8 mouse cellular contexts compared by ENCODE assay signal in the genomic region with DNA sequence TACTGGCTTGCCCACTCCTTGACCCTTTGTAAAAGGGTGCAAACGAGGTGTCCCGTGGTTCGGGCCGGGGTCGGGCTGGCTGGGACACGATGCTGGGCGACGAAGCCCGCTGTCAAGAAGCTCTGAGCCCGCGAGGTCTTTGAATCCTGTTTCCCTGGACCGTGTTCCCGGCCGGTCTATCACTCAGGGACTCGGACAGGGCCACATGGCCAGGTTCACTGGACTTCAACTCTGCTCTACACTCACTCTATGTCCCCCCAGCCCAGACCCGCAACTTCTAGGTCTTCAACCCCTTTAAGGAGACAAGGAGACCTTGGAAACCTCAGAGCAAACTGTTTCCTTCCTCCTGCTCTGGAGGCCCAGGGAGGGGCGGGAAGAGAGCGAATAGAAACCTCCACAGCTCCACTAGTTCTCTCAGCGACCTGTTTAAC. TPM values are rescaled to one million over a fixed set of nuclear protein-coding genes. Genes with fewer than 3 reads are reported as not detected.
A peak's percentile ranks its signal among the peaks of the same experiment; 100 is the strongest.
DNase-seq lines count a peak whose midpoint lies in the region; ATAC-seq and TF ChIP-seq lines count a peak whose summit lies in the region.

No protein-coding gene starts in this region.

- no peak for TF ChIP-seq CTCF in brain, embryonic 14.5 days (IDR thresholded peaks at IDR 0.05; ENCODE audit: borderline replicate concordance, extremely low read depth, insufficient read depth, insufficient read length)
- no peak for TF ChIP-seq CTCF in lung, adult 2 months (IDR thresholded peaks at IDR 0.05; ENCODE audit: insufficient read depth, low read length)

- H3K9me3 ChIP-seq in heart, embryonic 12.5 days (replicated peaks): no peaks in the 10 kb centered on the region
- no peaks in the 10 kb centered on the region for H3K9me3 ChIP-seq in hindbrain, embryonic 10.5 days
- no peaks in the 10 kb centered on the region for H3K9me3 ChIP-seq in liver, embryonic 13.5 days (replicated peaks)

- peak overlapping the region; percentile 69 for H3K4me2 ChIP-seq in heart, embryonic 12.5 days
- no peak overlapping the region for H3K4me2 ChIP-seq in liver, embryonic 13.5 days

- H3K9ac ChIP-seq in heart, embryonic 12.5 days: no peak overlapping the region
- H3K9ac ChIP-seq in liver, embryonic 13.5 days: no peak overlapping the region

- H3K4me1 ChIP-seq in heart, embryonic 12.5 days (replicated peaks): peaks cover 27% of the 10 kb centered on the region
- H3K4me1 ChIP-seq in hindbrain, embryonic 10.5 days (replicated peaks): peaks cover 30% of the 10 kb centered on the region
- peaks cover 3% of the 10 kb centered on the region; the same call in 1 of the 2 replicates for H3K4me1 ChIP-seq in liver, embryonic 13.5 days (replicated peaks)
- peaks cover 3% of the 10 kb centered on the region; the same call in 1 of the 2 replicates for H3K4me1 ChIP-seq in lung, adult 2 months (ENCODE audit: control insufficient read depth, insufficient read depth, low read length)

- no peak overlapping the region for H3K27ac ChIP-seq in heart, embryonic 12.5 days (ENCODE audit: poor library complexity, severe bottlenecking)
- H3K27ac ChIP-seq in hindbrain, embryonic 10.5 days: peak overlapping the region; percentile 73
- H3K27ac ChIP-seq in liver, embryonic 13.5 days: no peak overlapping the region

- no peak for TF ChIP-seq POLR2A in brain, embryonic 14.5 days (IDR thresholded peaks at IDR 0.05; ENCODE audit: borderline replicate concordance, extremely low read depth, insufficient read depth, insufficient read length, poor library complexity, severe bottlenecking)
- no peak for TF ChIP-seq POLR2A in lung, adult 2 months (IDR thresholded peaks at IDR 0.05; ENCODE audit: borderline replicate concordance, extremely low read depth, low read depth, low read length)

- no peaks in the 10 kb centered on the region for H3K36me3 ChIP-seq in heart, embryonic 12.5 days
- H3K36me3 ChIP-seq in hindbrain, embryonic 10.5 days: no peaks in the 10 kb centered on the region
- H3K36me3 ChIP-seq in liver, embryonic 13.5 days: no peaks in the 10 kb centered on the region

- H3K27me3 ChIP-seq in heart, embryonic 12.5 days (replicated peaks): peaks cover 87% of the 10 kb centered on the region
- peaks cover 100% of the 10 kb centered on the region for H3K27me3 ChIP-seq in hindbrain, embryonic 10.5 days (ENCODE audit: insufficient read depth, poor library complexity, severe bottlenecking)
- H3K27me3 ChIP-seq in liver, embryonic 13.5 days: peaks cover 100% of the 10 kb centered on the region

- 0% methylated on average over 19 of the region's 19 CpGs for WGBS in heart, embryonic 12.5 days
- under 1% methylated on average over 19 of the region's 19 CpGs for WGBS in hindbrain, embryonic 10.5 days
- 1% methylated on average over 19 of the region's 19 CpGs for WGBS in liver, embryonic 13.5 days (ENCODE audit: insufficient replicate concordance)
- 2% methylated on average over 19 of the region's 19 CpGs for WGBS in lung, adult 2 months

- no peak for DNase-seq in heart, adult 11 months
- DNase-seq in brain, embryonic 14.5 days (ENCODE audit: low read depth): peak; percentile 54
- DNase-seq in hindbrain, embryonic 10.5 days (ENCODE audit: low spot score): peak; percentile 65
- DNase-seq in liver, embryonic 13.5 days: no peak
- no peak for DNase-seq in frontal cortex, adult 2 months (ENCODE audit: extremely low spot score in 1 of 2, low spot score in 1 of 2)
- no peak for DNase-seq in lung, adult 2 months
- no peak for DNase-seq in spleen, adult 18-20 months

- ATAC-seq in heart, embryonic 12.5 days (ENCODE audit: insufficient number of reproducible peaks, low FRiP score): no peak
- no peak for ATAC-seq in liver, embryonic 13.5 days (ENCODE audit: low read depth)

- peak overlapping the region; percentile 44 for H3K4me3 ChIP-seq in heart, embryonic 12.5 days
- H3K4me3 ChIP-seq in hindbrain, embryonic 10.5 days: peak overlapping the region; percentile 53
- H3K4me3 ChIP-seq in liver, embryonic 13.5 days (replicated peaks): peak overlapping the region; percentile 22; the same call in 1 of the 2 replicates
- H3K4me3 ChIP-seq in lung, adult 2 months (replicated peaks; ENCODE audit: extremely low read depth, low read depth, low read length): no peak overlapping the region

RNA-seq across cellular contexts. Expression of a gene that starts 1.7 kb away (rescaled TPM):
- not detected in 2 replicates for polyA plus RNA-seq in heart, embryonic 12.5 days (2016; fragmentation: Nextera tagmentation; extraction: Ambion mirVana)
- polyA plus RNA-seq in brain, embryonic 14.5 days (2012; rRNA removed): 17.7 and 20.7 TPM in 2 replicates
- 1.2 and 2.3 TPM in 2 replicates for polyA plus RNA-seq in hindbrain, embryonic 10.5 days (2016; fragmentation: Nextera tagmentation; extraction: Ambion mirVana)
- not detected in 2 replicates for polyA plus RNA-seq in liver, embryonic 13.5 days (2015; fragmentation: Nextera tagmentation; extraction: Ambion mirVana)
- polyA plus RNA-seq in frontal cortex, adult 2 months (2012; rRNA removed): 9.6 and 12.1 TPM in 2 replicates
- not detected in 2 replicates for polyA plus RNA-seq in lung, adult 2 months (2012; rRNA removed)

Comparison
In these comparisons a context has a peak if more than half of its experiments do, and no peak if none do; other contexts are left out.
1. DNase-seq: peak in brain, embryonic 14.5 days (single experiment) and hindbrain, embryonic 10.5 days (single experiment); none in heart, adult 11 months (single experiment), liver, embryonic 13.5 days (single experiment), frontal cortex, adult 2 months (0 of 2), lung, adult 2 months (single experiment) and spleen, adult 18-20 months (0 of 2).